Mouse (Mus musculus): ENCODE measurements around the gene Abcg5. TPM values are rescaled to one million over a fixed set of nuclear protein-coding genes. Genes with fewer than 3 reads are reported as not detected.

The Abcg5 gene
- total and polyA plus RNA-seq, 3 experiments, result not detected

- no peak for TF ChIP-seq USF2 (IDR thresholded peaks at IDR 0.05; ENCODE audit: borderline replicate concordance in 1 of 2, insufficient read depth in 1 of 2, low read depth in 1 of 2, low read length in 2 of 2)
- TF ChIP-seq TCF12 (IDR thresholded peaks at IDR 0.05; ENCODE audit: low read depth, low read length), result no peak
- TF ChIP-seq ELF1 (IDR thresholded peaks at IDR 0.05; ENCODE audit: low read depth, low read length), result no peak
- no peak for TF ChIP-seq JUND (IDR thresholded peaks at IDR 0.05; ENCODE audit: low read depth, low read length)
- no peak for TF ChIP-seq ZKSCAN1 (IDR thresholded peaks at IDR 0.05; ENCODE audit: low read depth, low read length)
- no peaks in the 10 kb centered on the region for H3K9me3 ChIP-seq (replicated peaks; ENCODE audit: insufficient read depth, low read length)
- H3K36me3 ChIP-seq (ENCODE audit: control insufficient read depth in 1 of 2, insufficient read depth in 2 of 2, low read length in 2 of 2), result peaks cover 0 to 12% of the 10 kb centered on the region in 2 experiments; a peak in 2 of 4 replicates
- H3K4me1 ChIP-seq (ENCODE audit: control insufficient read depth in 1 of 2, insufficient read depth in 2 of 2, low read length in 2 of 2), result peaks cover 13% of the 10 kb centered on the region in 2 experiments
- no peak overlapping the region for H3K9ac ChIP-seq (ENCODE audit: control insufficient read depth, low read depth, low read length, poor library complexity, severe bottlenecking)
- no peaks in the 10 kb centered on the region; a peak in 1 of 4 replicates for H3K27me3 ChIP-seq (ENCODE audit: control insufficient read depth in 1 of 2, insufficient read depth in 2 of 2, low read length in 2 of 2)
- no peaks in the 10 kb centered on the region for H3K79me2 ChIP-seq (ENCODE audit: control insufficient read depth, insufficient read depth, low read length, poor library complexity)
- no peak overlapping the region for H3K4me3 ChIP-seq (ENCODE audit: control insufficient read depth in 1 of 2, insufficient read depth in 1 of 2, low read depth in 2 of 2, low read length in 2 of 2)
- no peak overlapping the region for H3K27ac ChIP-seq (ENCODE audit: control insufficient read depth, low read depth, low read length)
- peak; percentile 21 for DNase-seq (ENCODE audit: low read depth, low spot score)
These were observed 35.2 kb downstream of the Abcg5 start for GRCm38 (mm10) chr17:84647630-84648029.

- Histone ChIP-seq H3K27me3 (ENCODE audit: control insufficient read depth in 1 of 2, insufficient read depth in 2 of 2, low read length in 2 of 2) (no peaks in the 10 kb centered on the region; a peak in 1 of 4 replicates), H3K9ac (ENCODE audit: control insufficient read depth, low read depth, low read length, poor library complexity, severe bottlenecking) (no peak overlapping the region), H3K27ac (ENCODE audit: control insufficient read depth, low read depth, low read length) (no peak overlapping the region), H3K4me3 (ENCODE audit: control insufficient read depth in 1 of 2, insufficient read depth in 1 of 2, low read depth in 2 of 2, low read length in 2 of 2) (no peak overlapping the region), H3K36me3 (ENCODE audit: control insufficient read depth in 1 of 2, insufficient read depth in 2 of 2, low read length in 2 of 2) (peaks cover 0 to 12% of the 10 kb centered on the region in 2 experiments; a peak in 2 of 4 replicates), H3K4me1 (ENCODE audit: control insufficient read depth in 1 of 2, insufficient read depth in 2 of 2, low read length in 2 of 2) (peaks cover 13% of the 10 kb centered on the region in 2 experiments), H3K79me2 (ENCODE audit: control insufficient read depth, insufficient read depth, low read length, poor library complexity) (no peaks in the 10 kb centered on the region), H3K9me3 (replicated peaks; ENCODE audit: insufficient read depth, low read length) (no peaks in the 10 kb centered on the region)
- DNase-seq (ENCODE audit: low read depth, low spot score), result peak; percentile 20
- no peak for TF ChIP-seq ZMIZ1 (IDR thresholded peaks at IDR 0.05; ENCODE audit: low read depth, low read length)
- no peak for TF ChIP-seq USF1 (IDR thresholded peaks at IDR 0.05; ENCODE audit: low read depth, low read length)
- TF ChIP-seq CHD1 (IDR thresholded peaks at IDR 0.05; ENCODE audit: low read depth, low read length), result no peak
- TF ChIP-seq RAD21 (IDR thresholded peaks at IDR 0.05; ENCODE audit: low read depth, low read length), result no peak
- no peak for TF ChIP-seq HCFC1 (IDR thresholded peaks at IDR 0.05; ENCODE audit: low read depth, low read length)
- no peak for TF ChIP-seq GABPA (IDR thresholded peaks at IDR 0.05; ENCODE audit: low read depth, low read length)
- TF ChIP-seq POLR2A (IDR thresholded peaks at IDR 0.05; ENCODE audit: control insufficient read depth in 1 of 2, insufficient read depth in 1 of 2, low read depth in 1 of 2, low read length in 2 of 2, poor library complexity in 1 of 2), result no peak
- TF ChIP-seq MXI1 (IDR thresholded peaks at IDR 0.05; ENCODE audit: low read depth, low read length), result no peak
- no peak for TF ChIP-seq SMC3 (IDR thresholded peaks at IDR 0.05; ENCODE audit: low read depth, low read length)
- TF ChIP-seq CHD2 (IDR thresholded peaks at IDR 0.05; ENCODE audit: low read length), result no peak
- TF ChIP-seq TCF12 (IDR thresholded peaks at IDR 0.05; ENCODE audit: low read depth, low read length), result no peak
- TF ChIP-seq NRF1 (IDR thresholded peaks at IDR 0.05; ENCODE audit: insufficient read depth, low read depth, low read length, poor library complexity, severe bottlenecking), result no peak
- no peak for TF ChIP-seq CTCF (IDR thresholded peaks at IDR 0.05 in 2 of 3, conservative IDR thresholded peaks at IDR 0.05 in 1 of 3; ENCODE audit: control insufficient read depth in 1 of 3, insufficient read depth in 1 of 3, low read depth in 2 of 3, low read length in 3 of 3, poor library complexity in 1 of 3, severe bottlenecking in 1 of 3)
These were observed 36.3 kb downstream of the Abcg5 start for GRCm38 (mm10) chr17:84646477-84646876.

Measured in MEL (cell line).